Mouse (Mus musculus) G1E (cell line): ENCODE measurements at regions not wholly inside any gene's neighbourhood (a gene's known extent, or its start where the extent isn't known, plus 50 kb on each side); places are given as distances from the start of the nearest gene placed in this dataset.

Experiments
- CTCF ChIP-seq: IDR thresholded peaks from 2 replicates; pipeline ENCODE4 v1.5.1; 2012; ENCODE audit warnings: low read depth, low read length, inconsistent platforms, mixed read lengths
- GATA1 ChIP-seq: IDR thresholded peaks from 2 replicates; pipeline ENCODE4 v1.6.1; 2012; ENCODE audit warnings: borderline replicate concordance, low read length, inconsistent platforms, mixed read lengths
- POLR2AphosphoS5 ChIP-seq: IDR thresholded peaks from 2 replicates; pipeline ENCODE4 v1.6.1; 2012; ENCODE audit warnings: low read depth, low read length, inconsistent platforms; ENCODE audit not compliant: insufficient replicate concordance

DNA sequence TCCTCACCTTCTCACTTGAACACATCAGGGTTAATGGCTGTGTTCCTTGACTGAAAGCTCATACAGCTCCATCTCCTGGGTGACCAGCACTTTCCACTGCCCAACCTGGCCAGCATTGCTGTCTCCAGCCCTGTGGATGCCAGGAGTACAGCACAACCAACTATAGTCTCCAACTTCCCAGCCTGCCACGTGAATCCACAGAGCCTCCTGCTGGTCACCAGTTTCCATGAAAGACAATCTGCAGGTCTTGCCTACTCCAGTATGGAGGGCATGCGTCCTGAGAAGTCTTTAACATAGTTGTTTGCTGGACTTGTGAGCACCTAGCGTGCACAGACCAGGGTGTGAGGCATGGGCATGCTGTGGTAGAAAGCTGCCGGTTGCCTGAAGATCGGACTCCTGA is 138.6 kb upstream of the Agtr1b start:
- TF ChIP-seq GATA1 (no peak), CTCF (no peak), POLR2AphosphoS5 (no peak)
